Mouse (Mus musculus) C2C12 (cell line): ENCODE measurements around the gene Fut11. TPM values are rescaled to one million over a fixed set of nuclear protein-coding genes. Genes with fewer than 3 reads are reported as not detected.

Experiments
- H3K27me3 ChIP-seq: one replicate; pipeline ENCODE4 v1.6.1; 2011; ENCODE audit not compliant: control insufficient read depth, insufficient read depth, insufficient read length
- H3K36me3 ChIP-seq: one replicate; pipeline ENCODE4 v1.6.1; 2011; ENCODE audit not compliant: control insufficient read depth, insufficient read depth
- H3K4me3 ChIP-seq: one replicate; pipeline ENCODE4 v1.5.1; 2011; ENCODE audit warnings: mild to moderate bottlenecking, control low read depth; ENCODE audit not compliant: poor library complexity, insufficient read depth, severe bottlenecking
- H3K79me2 ChIP-seq: one replicate; pipeline ENCODE4 v1.6.1; 2011; ENCODE audit not compliant: control insufficient read depth, insufficient read depth
- H3K79me3 ChIP-seq: one replicate; pipeline ENCODE4 v1.6.1; 2011; ENCODE audit warnings: low read depth, control low read depth
- H3ac ChIP-seq: one replicate; pipeline ENCODE3; 2011; ENCODE audit warnings: low read depth; ENCODE audit not compliant: control insufficient read depth, insufficient read length
- CEBPB ChIP-seq: IDR thresholded peaks from one replicate; pipeline ENCODE4 v1.6.1; 2011; ENCODE audit warnings: low read depth, mild to moderate bottlenecking, control low read depth, moderate library complexity
- CTCF ChIP-seq: IDR thresholded peaks from one replicate; pipeline ENCODE4 v1.5.1; 2011; ENCODE audit not compliant: control insufficient read depth, insufficient read depth, insufficient read length
- FOSL1 ChIP-seq: IDR thresholded peaks from one replicate; pipeline ENCODE4 v1.8.0; 2011; ENCODE audit warnings: mild to moderate bottlenecking, low read length; ENCODE audit not compliant: poor library complexity, insufficient read depth, severe bottlenecking
- MAX ChIP-seq: IDR thresholded peaks from one replicate; pipeline ENCODE4 v1.6.1; 2011; ENCODE audit warnings: mild to moderate bottlenecking, control low read depth
- MYOD1 ChIP-seq: IDR thresholded peaks from one replicate; pipeline ENCODE4 v1.6.1; 2011; ENCODE audit warnings: low read depth; ENCODE audit not compliant: control insufficient read depth, insufficient read length
- MYOG ChIP-seq: IDR thresholded peaks from one replicate; pipeline ENCODE4 v1.6.1; 2011; ENCODE audit not compliant: control insufficient read depth, insufficient read length; ENCODE audit errors: extremely low read depth
- USF1 ChIP-seq: IDR thresholded peaks from one replicate; pipeline ENCODE4 v1.6.1; 2011; ENCODE audit warnings: low read depth, mild to moderate bottlenecking, control low read depth, moderate library complexity
- polyA plus RNA-seq: library from polyadenylated mRNA; unstranded; fragments of >200 nt; fragmentation: generic; extraction: Trizol; gene quantifications from one replicate; pipeline ENCODE4 v1.2.1, GENCODE M21; 2012; ENCODE audit warnings: missing spikeins

The Fut11 gene
- polyA plus RNA-seq, 1 experiment, result 6.3 TPM

DNA sequence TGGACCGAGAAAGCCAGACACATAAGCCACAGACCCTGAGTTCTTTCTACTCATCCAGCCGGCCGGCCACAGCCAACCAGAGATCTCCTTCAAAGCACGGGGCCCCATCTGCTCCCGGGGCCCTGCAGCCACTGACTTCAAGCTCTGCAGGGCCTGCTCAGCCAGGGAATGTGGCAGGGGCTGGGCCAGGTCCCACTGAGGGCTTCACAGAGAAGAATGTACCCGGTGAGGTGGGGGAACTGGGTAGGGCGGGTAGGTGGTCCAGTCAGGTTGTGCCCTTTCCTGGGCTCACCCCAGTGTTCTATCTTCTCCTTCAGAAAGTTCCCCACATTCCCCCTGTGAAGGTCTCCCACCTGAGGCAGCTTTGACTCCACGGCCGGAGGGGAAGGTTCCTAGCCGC lies 23.7 kb downstream of the Fut11 start:
- no peaks in the 10 kb centered on the region for H3K79me2 ChIP-seq
- no peak overlapping the region for H3K4me3 ChIP-seq
- TF ChIP-seq CTCF (no peak), USF1 (no peak), MYOD1 (no peak), MAX (no peak), MYOG (no peak), FOSL1 (no peak), CEBPB (no peak)
- no peaks in the 10 kb centered on the region for H3K27me3 ChIP-seq
- H3ac ChIP-seq, result no peak overlapping the region
- H3K79me3 ChIP-seq, result no peaks in the 10 kb centered on the region
- H3K36me3 ChIP-seq, result peaks cover 80% of the 10 kb centered on the region

DNA sequence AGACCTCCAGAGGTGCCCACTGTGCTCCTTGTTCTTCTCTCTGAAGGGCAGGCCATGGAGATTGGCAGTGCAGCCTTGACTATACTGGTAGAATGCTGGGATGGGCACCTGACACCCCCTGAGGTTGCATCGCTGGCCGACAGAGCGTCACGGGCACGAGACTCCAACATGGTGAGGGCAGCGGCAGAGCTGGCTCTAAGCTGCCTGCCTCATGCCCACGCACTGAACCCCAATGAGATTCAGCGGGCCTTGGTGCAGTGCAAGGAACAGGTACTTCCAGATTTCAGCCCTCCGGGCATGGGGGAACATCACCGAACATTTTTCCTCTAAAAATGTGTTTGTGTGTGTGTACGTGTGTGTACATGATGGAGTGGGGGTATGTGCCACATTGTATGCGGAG lies 25.0 kb downstream of the Fut11 start:
- Histone ChIP-seq H3ac (no peak overlapping the region), H3K4me3 (no peak overlapping the region), H3K79me3 (no peaks in the 10 kb centered on the region), H3K27me3 (no peaks in the 10 kb centered on the region), H3K36me3 (peaks cover 80% of the 10 kb centered on the region), H3K79me2 (no peaks in the 10 kb centered on the region)
- TF ChIP-seq USF1 (no peak), CEBPB (no peak), FOSL1 (no peak), CTCF (no peak), MYOG (no peak), MYOD1 (no peak), MAX (no peak)

DNA sequence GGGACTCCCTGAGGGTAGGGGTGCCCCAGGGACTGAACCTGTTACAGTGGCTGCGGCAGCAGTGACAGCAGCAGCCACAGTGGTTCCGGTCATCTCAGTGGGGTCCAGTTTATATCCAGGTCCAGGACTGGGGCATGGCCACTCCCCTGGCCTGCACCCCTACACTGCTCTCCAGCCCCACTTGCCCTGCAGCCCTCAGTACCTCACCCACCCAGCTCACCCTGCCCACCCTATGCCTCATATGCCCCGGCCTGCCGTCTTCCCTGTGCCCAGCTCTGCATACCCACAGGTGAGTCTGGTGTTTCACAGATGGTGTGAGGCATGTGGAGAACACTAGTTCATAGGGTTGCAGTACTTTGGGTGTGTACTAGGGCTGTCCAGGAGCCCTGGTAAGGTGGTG lies 26.6 kb downstream of the Fut11 start:
- Histone ChIP-seq H3K4me3 (no peak overlapping the region), H3K36me3 (peaks cover 79% of the 10 kb centered on the region), H3ac (no peak overlapping the region), H3K27me3 (no peaks in the 10 kb centered on the region), H3K79me3 (no peaks in the 10 kb centered on the region), H3K79me2 (no peaks in the 10 kb centered on the region)
- TF ChIP-seq MYOG (no peak), MAX (no peak), MYOD1 (no peak), FOSL1 (no peak), CTCF (no peak), CEBPB (no peak), USF1 (no peak)

DNA sequence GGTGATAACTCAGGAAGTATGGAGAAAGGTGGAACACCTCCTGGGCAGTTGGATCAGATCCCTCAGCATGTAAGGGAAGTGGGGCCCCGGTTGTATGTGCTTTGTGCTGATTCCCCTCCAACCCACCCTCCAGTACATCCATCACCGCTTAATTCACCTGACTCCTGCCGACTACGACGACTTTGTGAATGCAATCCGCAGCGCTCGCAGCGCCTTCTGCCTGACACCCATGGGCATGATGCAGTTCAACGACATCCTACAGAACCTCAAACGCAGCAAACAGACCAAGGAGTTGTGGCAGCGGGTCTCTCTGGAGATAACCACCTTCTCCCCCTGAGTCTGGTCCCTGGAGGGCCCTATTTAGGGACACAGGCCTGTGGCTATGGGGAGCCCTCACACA lies 28.2 kb downstream of the Fut11 start:
- Histone ChIP-seq H3K36me3 (peaks cover 79% of the 10 kb centered on the region), H3K79me2 (no peaks in the 10 kb centered on the region)
- no peak for TF ChIP-seq MYOD1

DNA sequence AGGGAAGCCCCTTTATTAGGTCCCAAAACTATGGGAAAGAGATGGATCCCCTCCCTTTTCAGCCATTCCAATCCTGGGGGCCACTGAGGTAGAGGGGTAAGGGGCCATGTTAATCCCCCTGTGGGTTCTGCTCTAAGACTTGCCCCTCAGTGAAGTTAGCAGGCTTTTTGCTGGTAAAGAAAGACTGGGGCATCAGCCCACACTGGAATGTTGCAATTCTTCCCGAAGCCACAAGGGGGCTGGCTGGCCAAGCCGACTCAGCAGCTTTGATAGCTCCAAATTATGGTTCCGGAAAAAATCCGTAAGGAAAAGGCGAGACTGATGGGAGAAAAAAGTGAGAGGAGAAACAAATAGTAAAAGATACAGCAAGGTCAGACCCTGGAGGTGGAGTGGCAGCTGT lies 29.3 kb downstream of the Fut11 start:
- H3K79me3 ChIP-seq, result no peaks in the 10 kb centered on the region
- H3K36me3 ChIP-seq, result peaks cover 82% of the 10 kb centered on the region
- no peaks in the 10 kb centered on the region for H3K79me2 ChIP-seq
- H3K4me3 ChIP-seq, result no peak overlapping the region
- H3ac ChIP-seq, result no peak overlapping the region
- no peak for TF ChIP-seq USF1
- peak; percentile 26 for TF ChIP-seq CTCF
- H3K27me3 ChIP-seq, result no peaks in the 10 kb centered on the region

More for the DNA sequence above, 28.2 kb downstream of the Fut11 start:
- no peaks in the 10 kb centered on the region for H3K79me3 ChIP-seq
- H3K4me3 ChIP-seq, result no peak overlapping the region
- H3K27me3 ChIP-seq, result no peaks in the 10 kb centered on the region
- no peak overlapping the region for H3ac ChIP-seq

DNA sequence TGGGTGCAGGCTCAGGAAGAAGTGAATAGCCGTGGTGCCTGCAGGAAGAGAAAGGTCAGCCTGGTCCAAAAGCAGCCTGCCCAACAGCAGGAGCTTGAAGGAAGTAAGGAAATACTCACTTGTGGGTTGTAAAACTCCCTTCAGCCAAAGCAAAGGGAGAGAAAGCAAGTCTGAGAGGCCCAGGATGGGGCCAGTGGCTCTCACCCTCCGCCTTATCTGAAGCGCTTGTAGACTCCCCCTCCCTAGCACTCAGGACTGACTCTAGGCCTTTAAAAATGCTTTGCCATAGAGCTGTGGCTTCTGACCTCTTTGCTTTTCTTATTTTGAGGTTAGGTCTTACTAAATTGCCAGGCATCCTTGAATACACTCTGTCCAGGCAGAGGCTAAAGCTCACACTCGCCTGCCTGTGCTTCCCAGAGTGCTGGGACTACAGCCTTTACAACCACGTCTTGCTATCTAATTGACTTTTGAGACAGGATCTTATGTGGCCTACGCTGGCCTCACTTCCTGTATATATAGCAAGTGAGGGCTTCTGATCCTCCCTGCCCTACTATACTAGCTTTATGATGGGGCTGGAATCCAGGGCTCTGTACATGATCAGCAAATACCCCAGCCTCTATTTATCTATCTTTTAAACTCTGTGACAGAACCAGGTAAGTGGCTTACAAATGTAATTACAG lies 31.0 kb downstream of the Fut11 start:
- Histone ChIP-seq H3K4me3 (no peak overlapping the region), H3K36me3 (peaks cover 87% of the 10 kb centered on the region), H3K79me2 (no peaks in the 10 kb centered on the region), H3K79me3 (no peaks in the 10 kb centered on the region), H3ac (no peak overlapping the region), H3K27me3 (no peaks in the 10 kb centered on the region)
- TF ChIP-seq CTCF (no peak), USF1 (no peak), MAX (no peak), MYOG (no peak)
